Mouse (Mus musculus): ENCODE measurements around the gene Nkrf.

Nkrf gene

GRCm38 (mm10) chrX:36863766-36864608 is 38.7 kb downstream of the Nkrf start:
- DNase-seq (ENCODE audit: low read depth, low spot score): peak; percentile 84

GRCm38 (mm10) chrX:36852631-36853030 is 50.1 kb downstream of the Nkrf start:
- no peak for DNase-seq (ENCODE audit: low read depth, low spot score)

- DNase-seq (ENCODE audit: low read depth, low spot score): no peak
These were observed 55.5 kb downstream of the Nkrf start for GRCm38 (mm10) chrX:36847152-36847551.

GRCm38 (mm10) chrX:36843346-36843990 is 59.2 kb downstream of the Nkrf start:
- DNase-seq (ENCODE audit: low read depth, low spot score): no peak

- DNase-seq (ENCODE audit: low read depth, low spot score): no peak
These were observed 61.0 kb downstream of the Nkrf start for GRCm38 (mm10) chrX:36841698-36842097.

GRCm38 (mm10) chrX:36839391-36839790 is 63.3 kb downstream of the Nkrf start:
- no peak for DNase-seq (ENCODE audit: low read depth, low spot score)

Data from ES-CJ7 (cell line).